Mouse (Mus musculus): Measurements from ENCODE around the gene Eml4.

DNA sequence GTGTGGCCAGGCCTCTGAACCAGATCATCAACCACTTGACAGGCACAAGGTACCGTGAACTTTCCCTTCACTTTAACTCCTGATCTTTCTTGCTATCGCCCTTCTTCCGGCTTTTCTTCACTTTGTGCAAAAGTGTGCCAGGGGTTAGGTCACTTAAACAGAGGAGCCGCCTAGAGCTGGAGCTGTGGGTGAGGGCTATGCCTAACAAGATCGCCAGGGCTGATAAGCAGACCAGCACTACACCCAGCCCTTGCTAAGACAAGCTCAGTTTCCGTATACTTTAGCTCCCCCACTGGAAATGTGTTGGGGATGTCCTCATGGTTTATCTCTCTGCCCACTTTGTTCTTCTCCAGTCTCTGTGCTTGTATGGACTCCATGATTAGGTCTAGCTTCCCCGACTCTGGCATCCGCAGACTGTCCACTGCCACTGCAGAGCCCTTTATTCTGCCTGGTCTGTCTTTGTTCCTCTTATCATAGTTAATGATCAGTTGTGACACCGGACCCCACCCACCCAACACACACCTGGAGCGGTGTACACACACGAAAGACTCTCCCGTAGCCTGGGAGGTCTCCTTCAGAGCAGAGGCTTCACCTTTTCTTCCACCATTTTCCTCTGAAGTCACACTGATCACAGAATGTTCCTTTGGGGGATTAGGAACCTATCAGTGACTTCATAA is 43.6 kb upstream of the Eml4 start:
- no peak for TF ChIP-seq POLR2A (IDR thresholded peaks at IDR 0.05; ENCODE audit: extremely low read depth, insufficient read depth, low read length)
- no peak for TF ChIP-seq CTCF (IDR thresholded peaks at IDR 0.05; ENCODE audit: low read depth, low read length)
